Mouse (Mus musculus) heart, embryonic 14.5 days (tissue): ENCODE results near the gene Ccdc187. TPM values are rescaled to one million over a fixed set of nuclear protein-coding genes. Genes with fewer than 3 reads are reported as not detected.
A peak's percentile ranks its signal among the peaks of the same experiment; 100 is the strongest.

Experiments used
- ATAC-seq: fragments of 200-750 bp; cut with Nextera tagmentation; 2 replicates; pipeline ENCODE4 v1.8.0; 2017; ENCODE audit warnings: low read depth, moderate TSS enrichment; ENCODE audit not compliant: insufficient number of reproducible peaks, insufficient read depth, low FRiP score
- H3K27ac ChIP-seq, 2 experiments: fragments of 200-500 bp in 1 of 2; fragments of 300-500 bp in 1 of 2; sonication (generic) in 1 of 2; replicated peaks in 1 of 2; 2 replicates each; pipeline ENCODE4 v1.5.1; 2012 to 2014; ENCODE audit warnings: low read depth in 2 of 2, low read length in 2 of 2, control low read depth in 1 of 2, mild to moderate bottlenecking in 1 of 2, mixed read lengths in 1 of 2; ENCODE audit not compliant: control insufficient read depth in 1 of 2, insufficient read depth in 1 of 2
- H3K27me3 ChIP-seq: fragments of 300-500 bp; sonication (generic); 2 replicates; pipeline ENCODE4 v1.6.1; 2014; ENCODE audit warnings: mild to moderate bottlenecking, low read length, control low read depth; ENCODE audit not compliant: control insufficient read depth, insufficient read depth
- H3K36me3 ChIP-seq: fragments of 300-500 bp; sonication (generic); 2 replicates; pipeline ENCODE4 v1.6.1; 2014; ENCODE audit warnings: mild to moderate bottlenecking, control low read depth, low read length, mixed read lengths; ENCODE audit not compliant: control insufficient read depth, insufficient read depth
- H3K4me1 ChIP-seq, 2 experiments: fragments of 200-500 bp in 1 of 2; fragments of 300-500 bp in 1 of 2; sonication (generic) in 1 of 2; 2 replicates each; pipeline ENCODE4 v1.6.1; 2012 to 2014; ENCODE audit warnings: low read length in 2 of 2, control low read depth in 1 of 2, mixed read lengths in 1 of 2; ENCODE audit not compliant: control insufficient read depth in 2 of 2, insufficient read depth in 2 of 2
- H3K4me2 ChIP-seq: fragments of 300-500 bp; sonication (generic); 2 replicates; pipeline ENCODE4 v1.6.1; 2014; ENCODE audit warnings: mild to moderate bottlenecking, low read length
- H3K4me3 ChIP-seq, 2 experiments: fragments of 200-500 bp in 1 of 2; fragments of 300-500 bp in 1 of 2; sonication (generic) in 1 of 2; 2 replicates each; pipeline ENCODE4 v1.5.1; 2012 to 2014; ENCODE audit warnings: low read length in 2 of 2, mild to moderate bottlenecking in 2 of 2, control low read depth in 1 of 2, low read depth in 1 of 2, moderate library complexity in 1 of 2; ENCODE audit not compliant: control insufficient read depth in 1 of 2, insufficient read depth in 1 of 2
- H3K9ac ChIP-seq: fragments of 300-500 bp; sonication (generic); 2 replicates; pipeline ENCODE4 v1.6.1; 2014; ENCODE audit warnings: mild to moderate bottlenecking, low read length
- H3K9me3 ChIP-seq: fragments of 300-500 bp; sonication (generic); 2 replicates; pipeline ENCODE4 v1.6.1; 2016; ENCODE audit warnings: low read length, control low read depth; ENCODE audit not compliant: control insufficient read depth
- WGBS: fragments of 180-500 bp; shearing (Covaris S2); extraction: QIAGEN DNeasy Blood & Tissue Kit; methylation state at CpG from one replicate; pipeline ENCODE4 v1.1.7; 2014; 5-methylcytosine and 5-hydroxymethylcytosine counted together
- polyA plus RNA-seq: library from polyadenylated mRNA; unstranded; fragments of >200 nt; fragmentation: Nextera tagmentation; extraction: Ambion mirVana; gene quantifications from 2 replicates; pipeline ENCODE4 v1.2.1, GENCODE M21; 2014

Ccdc187 gene
- polyA plus RNA-seq, 1 experiment from 2014 or later, result 0.16 TPM

- no peaks in the 10 kb centered on the region for H3K9me3 ChIP-seq
- peaks cover 13 to 21% of the 10 kb centered on the region in 2 experiments; a peak in 3 of 4 replicates for H3K4me1 ChIP-seq
- H3K4me2 ChIP-seq, result 0 out of 2 replicates have a peak overlapping the region, but pooled peaks have one; percentile 13
- no peaks in the 10 kb centered on the region for H3K27me3 ChIP-seq
- peak overlapping the region; percentile 57 to 71 for H3K27ac ChIP-seq
- WGBS, result 85% methylated on average over 4 of the region's 4 CpGs
- peak overlapping the region; percentile 2 for H3K9ac ChIP-seq
- H3K36me3 ChIP-seq, result peaks cover 56% of the 10 kb centered on the region
- ATAC-seq, result peak; percentile 25; the same call in 1 of the 2 replicates
- H3K4me3 ChIP-seq, result no peak overlapping the region
These were observed 35.7 kb upstream of the Ccdc187 start for GRCm38 (mm10) chr2:26330056-26330468.

DNA sequence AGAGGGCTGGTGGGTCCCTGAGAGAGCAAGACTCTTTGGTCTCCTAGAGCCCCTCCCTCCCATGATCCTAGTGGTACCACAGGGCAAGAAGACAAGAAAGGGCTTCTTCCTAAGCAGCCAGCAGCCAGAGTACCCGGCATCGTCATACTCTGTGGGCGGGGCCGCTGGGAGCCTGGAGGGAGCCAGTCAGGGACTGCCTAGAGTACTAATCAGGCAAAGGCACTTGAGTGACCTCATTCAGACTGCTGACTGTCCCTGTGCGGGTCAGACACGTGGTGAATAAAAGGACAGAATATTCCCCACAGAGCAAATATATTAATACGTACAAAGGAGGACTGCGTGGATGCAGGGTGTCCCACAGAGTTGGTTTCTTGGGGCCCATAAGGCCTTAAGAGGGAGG, 35.0 kb upstream of the Ccdc187 start:
- peak; percentile 77 for ATAC-seq
- Histone ChIP-seq H3K27ac (peak overlapping the region; percentile 57 to 71), H3K9ac (0 out of 2 replicates have a peak overlapping the region, but pooled peaks have one; percentile 2), H3K9me3 (no peaks in the 10 kb centered on the region), H3K36me3 (peaks cover 63% of the 10 kb centered on the region), H3K4me3 (no peak overlapping the region), H3K27me3 (no peaks in the 10 kb centered on the region), H3K4me1 (peaks cover 14 to 28% of the 10 kb centered on the region in 2 experiments; a peak in 3 of 4 replicates), H3K4me2 (no peak overlapping the region)
- WGBS, result 32% methylated on average over 8 of the region's 8 CpGs

GRCm38 (mm10) chr2:26327852-26328251, 33.5 kb upstream of the Ccdc187 start:
- ATAC-seq, result no peak
- WGBS, result 88% methylated on average over 4 of the region's 4 CpGs

DNA sequence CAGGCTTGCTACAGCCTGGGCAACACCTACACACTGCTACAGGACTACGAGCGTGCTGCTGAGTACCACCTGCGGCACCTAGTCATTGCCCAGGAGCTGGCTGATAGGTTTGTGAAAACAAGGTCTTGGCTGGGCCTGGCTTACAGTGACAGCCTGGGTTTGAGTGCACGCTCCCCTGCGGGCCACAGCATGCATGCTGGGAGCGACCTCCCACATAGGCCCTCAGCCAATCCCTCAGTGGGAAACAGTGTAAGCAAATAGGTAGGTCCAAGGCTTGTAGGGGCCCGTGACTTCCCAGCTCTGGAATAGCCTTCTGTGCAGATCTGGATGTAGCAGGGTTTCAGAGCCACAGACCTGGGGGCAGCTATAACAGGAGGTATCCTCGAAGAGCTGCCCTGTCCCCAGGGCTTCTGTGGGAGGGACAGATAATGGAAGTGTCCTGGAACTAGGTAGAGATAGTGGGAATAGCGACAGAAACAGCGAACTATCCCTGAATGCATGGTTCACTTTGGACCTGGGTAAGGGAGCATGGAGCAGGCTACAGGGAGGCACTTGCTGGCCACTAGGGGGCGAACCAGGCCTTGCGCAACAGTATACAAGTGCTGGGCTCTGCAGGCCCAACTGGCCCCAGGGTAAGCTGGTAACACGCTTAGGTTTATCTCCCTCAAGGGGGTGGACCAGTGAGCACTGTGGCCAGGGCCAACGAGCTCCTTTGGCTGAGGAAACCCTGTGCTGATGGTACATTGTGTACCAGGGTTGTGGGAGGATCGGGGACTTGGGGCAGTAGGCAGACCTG, 31.2 kb upstream of the Ccdc187 start:
- H3K9ac ChIP-seq, result peak overlapping the region; percentile 9; the same call in 1 of the 2 replicates
- no peaks in the 10 kb centered on the region for H3K27me3 ChIP-seq
- 60% methylated on average over 15 of the region's 15 CpGs for WGBS
- no peak overlapping the region for H3K4me3 ChIP-seq
- H3K4me2 ChIP-seq, result no peak overlapping the region
- ATAC-seq, result no peak
- no peaks in the 10 kb centered on the region for H3K9me3 ChIP-seq
- H3K4me1 ChIP-seq, result peaks cover 19 to 39% of the 10 kb centered on the region in 2 experiments; a peak in 3 of 4 replicates
- peak overlapping the region; percentile 27 to 59 for H3K27ac ChIP-seq
- peaks cover 70% of the 10 kb centered on the region for H3K36me3 ChIP-seq

More at GRCm38 (mm10) chr2:26327852-26328251, 33.5 kb upstream of the Ccdc187 start:
- Histone ChIP-seq H3K9ac (no peak overlapping the region), H3K4me3 (no peak overlapping the region), H3K9me3 (no peaks in the 10 kb centered on the region), H3K4me2 (no peak overlapping the region), H3K36me3 (peaks cover 77% of the 10 kb centered on the region), H3K4me1 (peaks cover 19 to 39% of the 10 kb centered on the region in 2 experiments; a peak in 3 of 4 replicates), H3K27ac (no peak overlapping the region), H3K27me3 (no peaks in the 10 kb centered on the region)

- Histone ChIP-seq H3K4me3 (no peak overlapping the region), H3K27ac (peak overlapping the region; percentile 27 to 59), H3K9ac (no peak overlapping the region), H3K4me2 (no peak overlapping the region), H3K4me1 (peaks cover 21 to 37% of the 10 kb centered on the region in 2 experiments; a peak in 3 of 4 replicates), H3K9me3 (no peaks in the 10 kb centered on the region), H3K36me3 (peaks cover 64% of the 10 kb centered on the region), H3K27me3 (no peaks in the 10 kb centered on the region)
- ATAC-seq, result 0 out of 2 replicates have a peak, but pooled peaks have one; percentile 5
- WGBS, result 30% methylated on average over 2 of the region's 2 CpGs
These were observed 30.6 kb upstream of the Ccdc187 start for GRCm38 (mm10) chr2:26324917-26325316.

- Histone ChIP-seq H3K36me3 (peaks cover 63% of the 10 kb centered on the region), H3K4me1 (peaks cover 16 to 38% of the 10 kb centered on the region in 2 experiments; a peak in 3 of 4 replicates), H3K27me3 (no peaks in the 10 kb centered on the region), H3K4me2 (no peak overlapping the region), H3K9ac (peak overlapping the region; percentile 22), H3K27ac (peak overlapping the region in 1 of 2 experiments; percentile 55; a peak in 2 of 4 replicates), H3K9me3 (no peaks in the 10 kb centered on the region), H3K4me3 (no peak overlapping the region)
- WGBS, result 82% methylated on average over 13 of the region's 13 CpGs
- ATAC-seq, result 0 out of 2 replicates have a peak, but pooled peaks have one; percentile 11
These were observed 29.4 kb upstream of the Ccdc187 start for GRCm38 (mm10) chr2:26323589-26324325.
